Mouse (Mus musculus) CH12.LX (cell line): ENCODE results near the gene Zcchc12. TPM values are rescaled to one million over a fixed set of nuclear protein-coding genes. Genes with fewer than 3 reads are reported as not detected.

Experiments used
- DNase-seq: peaks from one replicate; pipeline ENCODE4 v3.0.0-alpha.2; 2013; ENCODE audit errors: extremely low read depth
- H3K27ac ChIP-seq: 2 replicates; pipeline ENCODE4 v1.5.1; 2012; ENCODE audit warnings: low read depth, mild to moderate bottlenecking, control low read depth, moderate library complexity; ENCODE audit not compliant: insufficient read depth
- H3K27me3 ChIP-seq: replicated peaks from 2 replicates; pipeline ENCODE3; 2012; ENCODE audit warnings: inconsistent platforms
- H3K36me3 ChIP-seq, 2 experiments: replicated peaks in 1 of 2; 2 replicates each; pipeline versions ENCODE3 to v1.6.1; 2012; ENCODE audit warnings: inconsistent platforms in 1 of 2, low read length in 1 of 2, mild to moderate bottlenecking in 1 of 2, mixed read lengths in 1 of 2, moderate library complexity in 1 of 2; ENCODE audit not compliant: control insufficient read depth in 1 of 2, insufficient read depth in 1 of 2
- H3K4me1 ChIP-seq, 2 experiments: 2 replicates each; pipeline ENCODE4 v1.6.1; 2012; ENCODE audit warnings: inconsistent platforms in 1 of 2, moderate library complexity in 1 of 2; ENCODE audit not compliant: insufficient read depth in 2 of 2, control insufficient read depth in 1 of 2
- H3K4me2 ChIP-seq: 2 replicates; pipeline ENCODE4 v1.6.1; 2012; ENCODE audit warnings: low read depth, mild to moderate bottlenecking, control low read depth; ENCODE audit not compliant: poor library complexity, insufficient read depth, severe bottlenecking
- H3K4me3 ChIP-seq, 3 experiments: fragments of 150-350 bp in 1 of 3; sonication (generic) in 1 of 3; replicated peaks in 1 of 3; 2 replicates each; pipeline versions ENCODE3 to v1.5.1; 2011 to 2012; ENCODE audit warnings: low read depth in 2 of 3, low read length in 2 of 3, mild to moderate bottlenecking in 2 of 3, moderate library complexity in 2 of 3, control low read depth in 1 of 3, improper control_type of control experiment in 1 of 3, inconsistent platforms in 1 of 3, mixed read lengths in 1 of 3; ENCODE audit not compliant: poor library complexity in 1 of 3
- H3K79me2 ChIP-seq: replicated peaks from 2 replicates; pipeline ENCODE4 v1.6.1; 2012; ENCODE audit warnings: mild to moderate bottlenecking, moderate library complexity; ENCODE audit not compliant: control insufficient read depth, poor library complexity, insufficient read depth, severe bottlenecking; ENCODE audit errors: extremely low read depth
- H3K9ac ChIP-seq: 2 replicates; pipeline ENCODE4 v1.6.1; 2012; ENCODE audit warnings: low read depth, mild to moderate bottlenecking, control low read depth, moderate library complexity; ENCODE audit not compliant: insufficient read depth
- H3K9me3 ChIP-seq: replicated peaks from 2 replicates; pipeline ENCODE3; 2012; ENCODE audit warnings: low read length, inconsistent platforms, mixed read lengths
- CHD1 ChIP-seq: IDR thresholded peaks from 2 replicates; pipeline ENCODE4 v1.6.1; 2012; ENCODE audit warnings: low read depth, low read length, improper control_type of control experiment, inconsistent platforms
- CHD2 ChIP-seq: IDR thresholded peaks from 2 replicates; pipeline ENCODE4 v1.6.1; 2011; ENCODE audit warnings: low read length, improper control_type of control experiment
- CTCF ChIP-seq, 2 experiments: IDR thresholded peaks in 1 of 2; conservative IDR thresholded peaks in 1 of 2; 2 replicates each; pipeline ENCODE4 v1.5.1; 2011 to 2012; ENCODE audit warnings: low read depth in 2 of 2, low read length in 2 of 2, improper control_type of control experiment in 1 of 2, inconsistent platforms in 1 of 2, mild to moderate bottlenecking in 1 of 2, moderate library complexity in 1 of 2
- E2F4 ChIP-seq: IDR thresholded peaks from 2 replicates; pipeline ENCODE4 v1.6.1; 2011; ENCODE audit warnings: low read depth, low read length, improper control_type of control experiment; ENCODE audit not compliant: insufficient replicate concordance
- ELF1 ChIP-seq: IDR thresholded peaks from 2 replicates; pipeline ENCODE4 v1.6.1; 2014; ENCODE audit warnings: low read depth, mild to moderate bottlenecking, inconsistent platforms, low read length, improper control_type of control experiment
- ETS1 ChIP-seq: conservative IDR thresholded peaks from 2 replicates; pipeline ENCODE4 v1.6.1; 2012; ENCODE audit warnings: low read depth, mild to moderate bottlenecking, inconsistent platforms, low read length, improper control_type of control experiment, moderate library complexity
- HCFC1 ChIP-seq: IDR thresholded peaks from 2 replicates; pipeline ENCODE4 v1.6.1; 2012; ENCODE audit warnings: low read depth, mild to moderate bottlenecking, inconsistent platforms, low read length, improper control_type of control experiment
- JUN ChIP-seq: IDR thresholded peaks from 2 replicates; pipeline ENCODE4 v1.6.1; 2011; ENCODE audit warnings: low read depth, mild to moderate bottlenecking, low read length, improper control_type of control experiment, moderate library complexity; ENCODE audit not compliant: insufficient read depth
- MAFK ChIP-seq: IDR thresholded peaks from 2 replicates; pipeline ENCODE4 v1.6.1; 2011; ENCODE audit warnings: low read length, improper control_type of control experiment; ENCODE audit not compliant: insufficient replicate concordance
- MAX ChIP-seq: IDR thresholded peaks from 2 replicates; pipeline ENCODE4 v1.6.1; 2011; ENCODE audit warnings: low read length, improper control_type of control experiment
- MAZ ChIP-seq: IDR thresholded peaks from 2 replicates; pipeline ENCODE4 v1.6.1; 2012; ENCODE audit warnings: low read depth, mild to moderate bottlenecking, inconsistent platforms, low read length, improper control_type of control experiment, moderate library complexity
- NELFE ChIP-seq: IDR thresholded peaks from 2 replicates; pipeline ENCODE4 v1.6.1; 2011; ENCODE audit warnings: low read depth, low read length, improper control_type of control experiment
- NRF1 ChIP-seq: IDR thresholded peaks from 2 replicates; pipeline ENCODE4 v1.6.1; 2014; ENCODE audit warnings: low read depth, mild to moderate bottlenecking, inconsistent platforms, low read length, improper control_type of control experiment, moderate library complexity
- POLR2A ChIP-seq: IDR thresholded peaks from 2 replicates; pipeline ENCODE4 v1.6.1; 2011; ENCODE audit warnings: low read depth, mild to moderate bottlenecking, improper control_type of control experiment, low read length
- RAD21 ChIP-seq: IDR thresholded peaks from 2 replicates; pipeline ENCODE4 v1.6.1; 2011; ENCODE audit warnings: low read depth, mild to moderate bottlenecking, low read length, improper control_type of control experiment, moderate library complexity
- SMC3 ChIP-seq: IDR thresholded peaks from 2 replicates; pipeline ENCODE4 v1.6.1; 2011; ENCODE audit warnings: low read depth, low read length, improper control_type of control experiment
- UBTF ChIP-seq: IDR thresholded peaks from 2 replicates; pipeline ENCODE4 v1.6.1; 2012; ENCODE audit warnings: low read depth, mild to moderate bottlenecking, inconsistent platforms, low read length, improper control_type of control experiment, moderate library complexity
- USF1 ChIP-seq: IDR thresholded peaks from 2 replicates; pipeline ENCODE4 v1.6.1; 2014; ENCODE audit warnings: low read depth, mild to moderate bottlenecking, inconsistent platforms, low read length, improper control_type of control experiment
- ZC3H11A ChIP-seq: IDR thresholded peaks from 2 replicates; pipeline ENCODE4 v1.6.1; 2012; ENCODE audit warnings: low read depth, mild to moderate bottlenecking, inconsistent platforms, low read length, improper control_type of control experiment
- dilution Hi-C: fragments of 300-500 bp; cut with MboI; formaldehyde crosslinking; loops from 2 replicates; pipeline ENCODE4 v1.14.3; 2020; ENCODE audit warnings: low sequenced_read_pairs; ENCODE audit not compliant: extremely low pct_unique_long_range_greater_than_20kb, extremely low pct_ligation_motif_present
- in situ Hi-C: fragments of 300-500 bp; cut with MboI; formaldehyde crosslinking; loops from 3 replicates; pipeline ENCODE4 v1.14.3; 2019; ENCODE audit warnings: low sequenced_read_pairs, low pct_ligation_motif_present, low pct_unique_long_range_greater_than_20kb, mixed read lengths
- polyA plus RNA-seq: library from polyadenylated mRNA; unstranded; fragments of >175 nt; gene quantifications from 2 replicates; pipeline ENCODE4 v1.2.1, GENCODE M21; 2012; ENCODE audit warnings: low read depth; ENCODE audit not compliant: insufficient read length
- total RNA-seq, 2 experiments: library from RNA; depleted of rRNA; stranded (reverse); fragments of 300-350 nt in 1 of 2; fragments of >200 nt in 1 of 2; gene quantifications; 2 replicates each; pipeline ENCODE4 v1.2.3; 2012 to 2014

Zcchc12 gene
- total and polyA plus RNA-seq, 3 experiments, result not detected

GRCm38 (mm10) chrX:36209554-36209953 is 13.8 kb downstream of the Zcchc12 start:
- Histone ChIP-seq H3K27me3 (no peaks in the 10 kb centered on the region), H3K36me3 (no peaks in the 10 kb centered on the region), H3K4me2 (no peak overlapping the region), H3K27ac (no peak overlapping the region), H3K9ac (no peak overlapping the region), H3K4me3 (no peak overlapping the region), H3K4me1 (no peaks in the 10 kb centered on the region), H3K9me3 (no peaks in the 10 kb centered on the region), H3K79me2 (no peaks in the 10 kb centered on the region)
- dilution Hi-C loops (no loop called here), in situ Hi-C loops (no loop called here)
- TF ChIP-seq UBTF (no peak), CTCF (conservative IDR thresholded peaks at IDR 0.05 in 1 of 2, IDR thresholded peaks at IDR 0.05 in 1 of 2; ENCODE audit: low read depth in 2 of 2, low read length in 2 of 2) (peak; percentile 12 to 30; a peak in 2 of 4 replicates)
- peak; percentile 1 for DNase-seq

DNA sequence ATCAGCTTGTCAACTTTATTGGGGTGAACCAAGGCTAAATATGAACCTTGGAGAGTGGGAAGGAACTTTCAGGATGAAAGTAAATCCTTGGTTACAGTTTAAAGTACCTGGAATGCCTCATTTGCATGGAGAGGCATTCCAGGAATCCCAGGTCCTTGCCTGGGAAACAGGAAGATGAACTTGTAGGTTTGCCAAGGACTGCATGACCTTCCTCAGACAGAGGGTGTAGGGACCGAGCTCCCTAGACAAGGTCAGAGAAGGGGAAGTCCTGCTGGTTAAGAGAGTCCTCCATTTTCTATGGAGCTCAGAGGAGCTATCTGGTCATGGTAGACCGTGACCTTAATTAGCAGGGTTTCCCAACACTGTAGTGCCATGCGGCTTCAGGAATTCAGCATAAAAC is 15.5 kb downstream of the Zcchc12 start:
- Histone ChIP-seq H3K4me1 (no peaks in the 10 kb centered on the region), H3K27ac (no peak overlapping the region), H3K9ac (no peak overlapping the region), H3K4me3 (no peak overlapping the region)
- dilution Hi-C loops, result no loop called here
- TF ChIP-seq MAZ (no peak), ETS1 (no peak), UBTF (no peak), JUN (no peak), MAX (no peak), ELF1 (no peak), USF1 (no peak), HCFC1 (no peak), POLR2A (no peak), NRF1 (no peak), CTCF (conservative IDR thresholded peaks at IDR 0.05 in 1 of 2, IDR thresholded peaks at IDR 0.05 in 1 of 2; ENCODE audit: low read depth in 2 of 2, low read length in 2 of 2) (no peak), CHD2 (no peak), RAD21 (no peak), NELFE (no peak), E2F4 (no peak)
- TF ChIP-seq, all 38 proteins: peak for 0
- no peak overlapping the region for H3K4me2 ChIP-seq
- no peak for DNase-seq
- H3K27me3 ChIP-seq, result no peaks in the 10 kb centered on the region
- in situ Hi-C loops, result no loop called here
- no peaks in the 10 kb centered on the region for H3K36me3 ChIP-seq
- no peaks in the 10 kb centered on the region for H3K9me3 ChIP-seq
- H3K79me2 ChIP-seq, result no peaks in the 10 kb centered on the region

DNA sequence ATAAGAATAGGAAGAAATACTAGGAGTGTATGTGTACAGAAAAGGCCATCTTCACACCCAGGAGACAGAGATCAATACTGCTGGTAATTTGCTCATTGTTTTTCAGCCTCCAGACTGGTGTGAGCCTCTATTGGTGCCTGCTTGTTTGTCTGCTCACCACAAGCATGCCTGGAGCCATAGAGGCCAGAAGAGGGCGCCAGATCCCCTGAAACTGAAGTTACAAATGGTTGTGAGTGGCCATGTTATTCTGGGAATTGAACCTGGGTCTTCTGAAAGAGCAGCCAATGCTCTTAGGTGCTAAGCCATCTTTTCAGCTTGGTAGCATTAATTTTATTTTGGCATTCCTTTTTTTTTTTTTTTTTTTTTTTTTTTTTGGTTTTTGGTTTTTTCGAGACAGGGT is 25.7 kb downstream of the Zcchc12 start:
- Histone ChIP-seq H3K9ac (no peak overlapping the region), H3K36me3 (no peaks in the 10 kb centered on the region), H3K4me3 (no peak overlapping the region), H3K27me3 (no peaks in the 10 kb centered on the region), H3K9me3 (no peaks in the 10 kb centered on the region), H3K4me1 (no peaks in the 10 kb centered on the region), H3K4me2 (no peak overlapping the region), H3K27ac (no peak overlapping the region), H3K79me2 (no peaks in the 10 kb centered on the region)
- in situ Hi-C loops (loop anchor here (10.0 kb wide), 1 partner anchor 163 kb away; no protein-coding TSS in a partner anchor), dilution Hi-C loops (no loop called here)
- peak; percentile 9 for DNase-seq
- TF ChIP-seq MAFK (no peak), USF1 (no peak), SMC3 (no peak), ZC3H11A (no peak), CHD1 (no peak), CTCF (conservative IDR thresholded peaks at IDR 0.05 in 1 of 2, IDR thresholded peaks at IDR 0.05 in 1 of 2; ENCODE audit: low read depth in 2 of 2, low read length in 2 of 2) (peak in 1 of 2 experiments; percentile 19; a peak in 2 of 4 replicates)
